Mouse (Mus musculus): ENCODE measurements at regions not wholly inside any gene's neighbourhood (a gene's known extent, or its start where the extent isn't known, plus 50 kb on each side); places are given as distances from the start of the nearest gene placed in this dataset.

GRCm38 (mm10) chr12:68783636-68784035 lies 375.4 kb downstream of the Rps29 start:
- Histone ChIP-seq H3K27me3 (ENCODE audit: control insufficient read depth, insufficient read depth, low read length) (no peaks in the 10 kb centered on the region), H3K36me3 (ENCODE audit: control insufficient read depth, insufficient read depth) (no peaks in the 10 kb centered on the region), H3K4me2 (ENCODE audit: low read depth, low read length) (no peak overlapping the region), H3K4me3 (ENCODE audit: low read length) (no peak overlapping the region), H3K9ac (ENCODE audit: low read length) (no peak overlapping the region), H3K9me3 (replicated peaks; ENCODE audit: control insufficient read depth, low read length) (no peaks in the 10 kb centered on the region), H3K27ac (ENCODE audit: low read length) (no peak overlapping the region), H3K4me1 (ENCODE audit: control insufficient read depth, insufficient read depth, low read length) (no peaks in the 10 kb centered on the region)
- ATAC-seq (replicated peaks; ENCODE audit: extremely low read depth, insufficient read depth, low FRiP score): no peak
- 85% methylated on average over 4 of the region's 4 CpGs for WGBS

- H3K27me3 ChIP-seq (ENCODE audit: control insufficient read depth, insufficient read depth, low read length): no peaks in the 10 kb centered on the region
- H3K36me3 ChIP-seq (ENCODE audit: control insufficient read depth, insufficient read depth): no peaks in the 10 kb centered on the region
- H3K9me3 ChIP-seq (replicated peaks; ENCODE audit: control insufficient read depth, low read length): no peaks in the 10 kb centered on the region
- no peak overlapping the region for H3K4me2 ChIP-seq (ENCODE audit: low read depth, low read length)
- 80% methylated on average over 2 of the region's 2 CpGs for WGBS
- H3K4me1 ChIP-seq (ENCODE audit: control insufficient read depth, insufficient read depth, low read length): no peaks in the 10 kb centered on the region
- H3K9ac ChIP-seq (ENCODE audit: low read length): no peak overlapping the region
- ATAC-seq (replicated peaks; ENCODE audit: extremely low read depth, insufficient read depth, low FRiP score): no peak
- H3K27ac ChIP-seq (ENCODE audit: low read length): no peak overlapping the region
- no peak overlapping the region for H3K4me3 ChIP-seq (ENCODE audit: low read length)
These were observed 383.5 kb downstream of the Rps29 start for GRCm38 (mm10) chr12:68775503-68775902.

DNA sequence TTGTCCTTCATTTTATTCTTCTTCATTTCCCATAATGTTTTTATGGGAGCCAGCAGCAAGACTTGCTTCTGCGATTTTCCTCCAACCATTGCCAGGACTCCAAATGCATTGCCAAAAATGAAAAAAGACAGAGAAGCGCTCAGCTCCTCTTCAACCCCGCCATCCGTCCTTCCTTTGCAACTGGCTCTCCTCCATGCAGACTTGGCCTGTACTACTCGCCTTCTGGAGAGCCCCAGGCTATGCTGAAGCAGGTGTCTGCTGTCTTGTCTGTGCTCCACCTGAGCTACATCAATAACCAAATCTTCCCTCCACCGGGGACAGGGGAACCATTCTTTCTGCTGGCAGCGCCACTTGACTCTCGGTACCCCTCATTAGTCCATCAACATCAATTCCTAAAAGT lies 384.2 kb downstream of the Rps29 start:
- H3K9ac ChIP-seq (ENCODE audit: low read length): no peak overlapping the region
- no peaks in the 10 kb centered on the region for H3K36me3 ChIP-seq (ENCODE audit: control insufficient read depth, insufficient read depth)
- no peak overlapping the region for H3K4me2 ChIP-seq (ENCODE audit: low read depth, low read length)
- ATAC-seq (replicated peaks; ENCODE audit: extremely low read depth, insufficient read depth, low FRiP score): no peak
- H3K9me3 ChIP-seq (replicated peaks; ENCODE audit: control insufficient read depth, low read length): no peaks in the 10 kb centered on the region
- no peaks in the 10 kb centered on the region for H3K27me3 ChIP-seq (ENCODE audit: control insufficient read depth, insufficient read depth, low read length)
- no peak overlapping the region for H3K4me3 ChIP-seq (ENCODE audit: low read length)
- H3K27ac ChIP-seq (ENCODE audit: low read length): no peak overlapping the region
- no peaks in the 10 kb centered on the region for H3K4me1 ChIP-seq (ENCODE audit: control insufficient read depth, insufficient read depth, low read length)
- WGBS: 83% methylated on average over 8 of the region's 8 CpGs

GRCm38 (mm10) chr12:68758263-68759020 lies 400.5 kb downstream of the Rps29 start:
- no peaks in the 10 kb centered on the region for H3K4me1 ChIP-seq (ENCODE audit: control insufficient read depth, insufficient read depth, low read length)
- 73% methylated on average over 7 of the region's 7 CpGs for WGBS
- ATAC-seq (replicated peaks; ENCODE audit: extremely low read depth, insufficient read depth, low FRiP score): no peak

DNA sequence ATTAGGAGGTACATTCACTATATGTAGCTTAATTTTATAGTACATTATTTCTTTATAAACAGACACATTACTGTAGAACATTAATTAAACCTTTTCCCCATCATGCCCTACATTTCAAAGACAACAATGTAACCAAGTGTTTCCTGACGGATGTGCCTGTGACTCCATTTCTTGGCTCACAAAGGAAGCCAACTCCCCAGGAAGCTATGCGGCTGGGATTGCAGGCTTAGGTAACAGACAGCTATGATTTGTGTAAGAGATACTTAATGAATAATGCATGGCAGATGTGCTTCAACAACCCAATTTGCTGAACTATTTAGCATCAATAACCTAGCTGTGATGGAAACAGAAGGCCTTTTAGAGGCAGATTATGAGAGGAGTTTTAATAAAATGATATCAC lies 430.1 kb downstream of the Rps29 start:
- ATAC-seq (replicated peaks; ENCODE audit: extremely low read depth, insufficient read depth, low FRiP score): no peak
- Histone ChIP-seq H3K36me3 (ENCODE audit: control insufficient read depth, insufficient read depth) (no peaks in the 10 kb centered on the region), H3K4me3 (ENCODE audit: low read length) (no peak overlapping the region), H3K4me1 (ENCODE audit: control insufficient read depth, insufficient read depth, low read length) (no peaks in the 10 kb centered on the region), H3K27ac (ENCODE audit: low read length) (no peak overlapping the region), H3K9me3 (replicated peaks; ENCODE audit: control insufficient read depth, low read length) (no peaks in the 10 kb centered on the region), H3K27me3 (ENCODE audit: control insufficient read depth, insufficient read depth, low read length) (no peaks in the 10 kb centered on the region), H3K4me2 (ENCODE audit: low read depth, low read length) (no peak overlapping the region), H3K9ac (ENCODE audit: low read length) (no peak overlapping the region)
- WGBS: 55% methylated on average over 2 of the region's 2 CpGs

More at GRCm38 (mm10) chr12:68758263-68759020, 400.5 kb downstream of the Rps29 start:
- no peaks in the 10 kb centered on the region for H3K36me3 ChIP-seq (ENCODE audit: control insufficient read depth, insufficient read depth)
- H3K27ac ChIP-seq (ENCODE audit: low read length): no peak overlapping the region
- no peaks in the 10 kb centered on the region for H3K9me3 ChIP-seq (replicated peaks; ENCODE audit: control insufficient read depth, low read length)
- no peaks in the 10 kb centered on the region for H3K27me3 ChIP-seq (ENCODE audit: control insufficient read depth, insufficient read depth, low read length)
- no peak overlapping the region for H3K9ac ChIP-seq (ENCODE audit: low read length)
- H3K4me2 ChIP-seq (ENCODE audit: low read depth, low read length): no peak overlapping the region
- H3K4me3 ChIP-seq (ENCODE audit: low read length): no peak overlapping the region

- H3K9me3 ChIP-seq (replicated peaks; ENCODE audit: control insufficient read depth, low read length): no peaks in the 10 kb centered on the region
- H3K4me1 ChIP-seq (ENCODE audit: control insufficient read depth, insufficient read depth, low read length): no peaks in the 10 kb centered on the region
- no peaks in the 10 kb centered on the region for H3K27me3 ChIP-seq (ENCODE audit: control insufficient read depth, insufficient read depth, low read length)
- H3K9ac ChIP-seq (ENCODE audit: low read length): no peak overlapping the region
- ATAC-seq (replicated peaks; ENCODE audit: extremely low read depth, insufficient read depth, low FRiP score): no peak
- H3K27ac ChIP-seq (ENCODE audit: low read length): no peak overlapping the region
- H3K4me3 ChIP-seq (ENCODE audit: low read length): no peak overlapping the region
- no peaks in the 10 kb centered on the region for H3K36me3 ChIP-seq (ENCODE audit: control insufficient read depth, insufficient read depth)
- no peak overlapping the region for H3K4me2 ChIP-seq (ENCODE audit: low read depth, low read length)
These were observed 440.0 kb downstream of the Rps29 start for GRCm38 (mm10) chr12:68718946-68719345.

- H3K9me3 ChIP-seq (replicated peaks; ENCODE audit: control insufficient read depth, low read length): no peaks in the 10 kb centered on the region
- H3K4me1 ChIP-seq (ENCODE audit: control insufficient read depth, insufficient read depth, low read length): no peaks in the 10 kb centered on the region
- no peaks in the 10 kb centered on the region for H3K36me3 ChIP-seq (ENCODE audit: control insufficient read depth, insufficient read depth)
- no peak overlapping the region for H3K27ac ChIP-seq (ENCODE audit: low read length)
- H3K27me3 ChIP-seq (ENCODE audit: control insufficient read depth, insufficient read depth, low read length): no peaks in the 10 kb centered on the region
- H3K4me3 ChIP-seq (ENCODE audit: low read length): no peak overlapping the region
- WGBS: 71% methylated on average over 11 of the region's 11 CpGs
- H3K9ac ChIP-seq (ENCODE audit: low read length): no peak overlapping the region
- no peak overlapping the region for H3K4me2 ChIP-seq (ENCODE audit: low read depth, low read length)
- ATAC-seq (replicated peaks; ENCODE audit: extremely low read depth, insufficient read depth, low FRiP score): no peak
These were observed 464.4 kb downstream of the Rps29 start for GRCm38 (mm10) chr12:68694275-68695267.

DNA sequence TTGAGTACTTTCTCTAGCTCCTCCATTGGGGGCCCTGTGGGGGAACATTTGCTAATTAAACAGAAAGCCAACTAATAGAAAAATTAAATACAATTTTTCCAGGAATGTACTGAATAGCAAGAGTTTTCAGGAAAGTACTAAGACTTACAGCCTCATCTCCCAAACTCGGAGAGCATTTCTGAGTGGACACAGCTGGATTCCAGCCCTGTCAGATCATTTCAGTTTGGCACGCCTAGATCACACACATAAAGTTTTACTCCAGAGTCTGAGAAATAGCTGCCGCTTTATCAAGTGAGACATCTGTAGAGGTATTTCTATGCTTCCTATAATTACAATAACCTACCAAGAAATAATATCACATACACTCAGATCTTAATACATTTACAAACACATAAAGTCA lies 470.7 kb downstream of the Rps29 start:
- no peak for ATAC-seq (replicated peaks; ENCODE audit: extremely low read depth, insufficient read depth, low FRiP score)
- Histone ChIP-seq H3K9ac (ENCODE audit: low read length) (no peak overlapping the region), H3K27me3 (ENCODE audit: control insufficient read depth, insufficient read depth, low read length) (no peaks in the 10 kb centered on the region), H3K4me1 (ENCODE audit: control insufficient read depth, insufficient read depth, low read length) (no peaks in the 10 kb centered on the region), H3K4me2 (ENCODE audit: low read depth, low read length) (no peak overlapping the region), H3K4me3 (ENCODE audit: low read length) (no peak overlapping the region), H3K36me3 (ENCODE audit: control insufficient read depth, insufficient read depth) (no peaks in the 10 kb centered on the region), H3K27ac (ENCODE audit: low read length) (no peak overlapping the region), H3K9me3 (replicated peaks; ENCODE audit: control insufficient read depth, low read length) (no peaks in the 10 kb centered on the region)
- 64% methylated on average over 3 of the region's 3 CpGs for WGBS

DNA sequence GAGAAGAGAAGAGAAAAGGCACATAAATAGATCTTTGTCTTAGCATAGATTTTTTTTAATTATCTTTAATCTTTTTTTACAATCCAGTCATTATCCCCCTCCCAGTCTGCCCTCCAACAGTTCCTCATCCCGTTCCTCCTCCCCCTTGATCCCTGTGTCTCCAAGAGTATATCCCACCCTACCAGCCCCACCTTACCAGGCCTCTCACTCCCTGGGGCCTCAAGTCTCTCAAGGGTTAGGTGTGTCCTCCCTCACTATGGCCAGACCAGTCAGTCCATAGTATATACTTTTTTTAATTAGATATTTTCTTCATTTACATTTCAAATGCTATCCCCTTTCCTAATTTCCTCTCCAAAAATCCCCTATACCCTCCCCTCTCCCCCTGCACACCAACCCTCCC lies 475.1 kb downstream of the Rps29 start:
- Histone ChIP-seq H3K9me3 (replicated peaks; ENCODE audit: control insufficient read depth, low read length) (no peaks in the 10 kb centered on the region), H3K27me3 (ENCODE audit: control insufficient read depth, insufficient read depth, low read length) (no peaks in the 10 kb centered on the region), H3K9ac (ENCODE audit: low read length) (no peak overlapping the region), H3K27ac (ENCODE audit: low read length) (no peak overlapping the region), H3K4me2 (ENCODE audit: low read depth, low read length) (no peak overlapping the region), H3K4me1 (ENCODE audit: control insufficient read depth, insufficient read depth, low read length) (peaks cover 2% of the 10 kb centered on the region; the same call in 1 of the 2 replicates), H3K36me3 (ENCODE audit: control insufficient read depth, insufficient read depth) (no peaks in the 10 kb centered on the region), H3K4me3 (ENCODE audit: low read length) (no peak overlapping the region)
- 63% methylated on average over 1 of the region's 1 CpGs for WGBS
- no peak for ATAC-seq (replicated peaks; ENCODE audit: extremely low read depth, insufficient read depth, low FRiP score)
